Mouse (Mus musculus) midbrain, embryonic 14.5 days (tissue): Measurements from ENCODE around the gene Mgll. TPM values are rescaled to one million over a fixed set of nuclear protein-coding genes. Genes with fewer than 3 reads are reported as not detected.

Experiments used
- ATAC-seq: fragments of 200-750 bp; cut with Nextera tagmentation; 2 replicates; pipeline ENCODE4 v1.8.0; 2017; ENCODE audit warnings: moderate number of reproducible peaks, moderate library complexity; ENCODE audit not compliant: low FRiP score, low TSS enrichment
- DNase-seq: peaks from one replicate; pipeline ENCODE4 v3.0.0-alpha.2; 2015
- H3K27ac ChIP-seq: fragments of 300-500 bp; sonication (generic); replicated peaks from 2 replicates; pipeline ENCODE4 v1.5.1; 2014; ENCODE audit warnings: mild to moderate bottlenecking, low read depth, low read length, moderate library complexity
- H3K27me3 ChIP-seq: fragments of 300-500 bp; sonication (generic); 2 replicates; pipeline ENCODE4 v1.6.1; 2014; ENCODE audit warnings: low read length, control low read depth, mixed read lengths; ENCODE audit not compliant: control insufficient read depth, insufficient read depth
- H3K36me3 ChIP-seq: fragments of 300-500 bp; sonication (generic); 2 replicates; pipeline ENCODE4 v1.6.1; 2014; ENCODE audit warnings: low read length, control low read depth; ENCODE audit not compliant: control insufficient read depth, insufficient read depth
- H3K4me1 ChIP-seq: fragments of 300-500 bp; sonication (generic); 2 replicates; pipeline ENCODE4 v1.6.1; 2014; ENCODE audit warnings: mild to moderate bottlenecking, antibody characterized with exemption, low read length, control low read depth; ENCODE audit not compliant: control insufficient read depth, insufficient read depth
- H3K4me2 ChIP-seq: fragments of 300-500 bp; sonication (generic); 2 replicates; pipeline ENCODE4 v1.6.1; 2014; ENCODE audit warnings: mild to moderate bottlenecking, low read length, moderate library complexity
- H3K4me3 ChIP-seq: fragments of 300-500 bp; sonication (generic); replicated peaks from 2 replicates; pipeline ENCODE4 v1.5.1; 2014; ENCODE audit warnings: low read depth, low read length
- H3K9ac ChIP-seq: fragments of 300-500 bp; sonication (generic); replicated peaks from 2 replicates; pipeline ENCODE4 v1.6.1; 2014; ENCODE audit warnings: mild to moderate bottlenecking, low read length, moderate library complexity
- H3K9me3 ChIP-seq: fragments of 300-500 bp; sonication (generic); 2 replicates; pipeline ENCODE4 v1.6.1; 2016; ENCODE audit warnings: low read length, control low read depth, mixed read lengths; ENCODE audit not compliant: control insufficient read depth
- WGBS: fragments of 180-500 bp; shearing (Covaris S2); extraction: QIAGEN DNeasy Blood & Tissue Kit; methylation state at CpG from one replicate; pipeline ENCODE4 v1.1.7; 2014; 5-methylcytosine and 5-hydroxymethylcytosine counted together
- polyA plus RNA-seq: library from polyadenylated mRNA; unstranded; fragments of >200 nt; fragmentation: Nextera tagmentation; extraction: Ambion mirVana; gene quantifications from 2 replicates; pipeline ENCODE4 v1.2.1, GENCODE M21; 2014

The Mgll gene
- polyA plus RNA-seq, 1 experiment from 2014 or later, result 21.5 TPM

DNA sequence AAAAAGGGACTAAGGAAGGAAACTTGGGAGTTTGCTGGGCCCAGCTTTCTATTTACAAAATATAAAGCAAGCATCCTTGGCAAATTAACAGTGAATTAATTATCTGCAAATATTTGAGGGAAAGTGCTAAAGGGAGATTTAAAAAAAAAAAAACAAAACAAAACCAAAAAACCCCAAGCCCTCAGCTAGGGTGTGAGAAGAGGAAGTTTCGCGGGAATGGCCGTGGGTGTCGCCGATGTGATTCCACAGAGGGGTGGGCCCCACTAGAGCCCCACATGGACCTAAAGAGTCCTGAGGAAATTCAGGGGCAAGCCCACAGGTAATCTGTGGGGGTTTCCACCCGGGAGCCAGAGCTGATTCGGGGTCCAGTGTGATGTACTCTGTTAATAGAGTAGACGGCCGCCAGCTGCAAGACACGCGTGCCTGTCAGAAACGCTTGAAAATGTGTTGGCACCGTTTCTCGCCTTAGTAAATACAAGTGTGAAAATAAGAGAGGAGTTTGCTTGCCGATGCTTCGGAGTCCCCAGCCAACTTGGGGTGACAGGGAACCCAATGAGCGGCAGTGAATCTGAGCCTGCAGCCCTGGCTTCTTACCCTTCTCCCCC lies 46.2 kb downstream of the Mgll start:
- DNase-seq, result peak; percentile 22
- H3K9ac ChIP-seq, result no peak overlapping the region
- no peak for ATAC-seq
- no peaks in the 10 kb centered on the region for H3K36me3 ChIP-seq
- H3K4me1 ChIP-seq, result 0 out of 2 replicates have a peak, but pooled peaks cover 6% of the 10 kb centered on the region
- no peaks in the 10 kb centered on the region for H3K9me3 ChIP-seq
- no peak overlapping the region for H3K4me3 ChIP-seq
- no peak overlapping the region for H3K4me2 ChIP-seq
- 80% methylated on average over 17 of the region's 17 CpGs for WGBS
- no peak overlapping the region for H3K27ac ChIP-seq
- H3K27me3 ChIP-seq, result no peaks in the 10 kb centered on the region

DNA sequence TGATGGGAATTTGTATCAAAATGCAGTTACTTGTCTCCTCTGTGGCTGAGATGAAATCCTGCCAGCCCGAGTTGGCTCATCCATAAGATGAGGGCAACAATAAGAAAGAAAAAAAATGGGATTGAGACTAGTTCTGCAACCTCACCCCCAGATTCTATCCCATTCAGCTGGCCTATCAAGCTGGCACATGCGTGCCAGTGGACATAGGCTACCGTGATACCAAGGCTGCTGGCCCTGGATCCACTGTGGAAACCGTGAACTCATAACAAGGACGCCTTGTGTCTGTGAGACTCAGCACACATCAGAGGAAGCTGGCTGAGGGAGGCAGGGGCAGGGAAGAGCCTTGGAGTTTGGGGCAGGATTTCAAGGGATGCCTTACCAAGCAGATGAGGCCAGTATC lies 46.8 kb downstream of the Mgll start:
- Histone ChIP-seq H3K27ac (no peak overlapping the region), H3K4me3 (no peak overlapping the region), H3K4me2 (no peak overlapping the region), H3K36me3 (no peaks in the 10 kb centered on the region), H3K9ac (no peak overlapping the region), H3K27me3 (no peaks in the 10 kb centered on the region), H3K4me1 (0 out of 2 replicates have a peak, but pooled peaks cover 6% of the 10 kb centered on the region), H3K9me3 (no peaks in the 10 kb centered on the region)
- 84% methylated on average over 5 of the region's 5 CpGs for WGBS
- DNase-seq (no peak), ATAC-seq (no peak)

GRCm38 (mm10) chr6:88772041-88772440 lies 47.8 kb downstream of the Mgll start:
- H3K9ac ChIP-seq, result no peak overlapping the region
- H3K4me3 ChIP-seq, result no peak overlapping the region
- H3K4me2 ChIP-seq, result no peak overlapping the region
- 0 out of 2 replicates have a peak, but pooled peaks cover under 1% of the 10 kb centered on the region for H3K4me1 ChIP-seq
- no peaks in the 10 kb centered on the region for H3K36me3 ChIP-seq
- DNase-seq (no peak), ATAC-seq (no peak)
- WGBS, result 88% methylated on average over 13 of the region's 13 CpGs
- no peaks in the 10 kb centered on the region for H3K27me3 ChIP-seq
- no peaks in the 10 kb centered on the region for H3K9me3 ChIP-seq
- no peak overlapping the region for H3K27ac ChIP-seq

GRCm38 (mm10) chr6:88774055-88774454 lies 49.8 kb downstream of the Mgll start:
- 82% methylated on average over 9 of the region's 9 CpGs for whole genome bisulfite sequencing
- H3K9me3 ChIP-seq, result no peaks in the 10 kb centered on the region
- ATAC-seq, result no peak

GRCm38 (mm10) chr6:88775267-88775666 lies 51.1 kb downstream of the Mgll start:
- DNase-seq (no peak), ATAC-seq (no peak)
- WGBS, result 63% methylated on average over 13 of the region's 14 CpGs
- Histone ChIP-seq H3K4me1 (no peaks in the 10 kb centered on the region), H3K9ac (no peak overlapping the region), H3K36me3 (no peaks in the 10 kb centered on the region), H3K4me3 (no peak overlapping the region), H3K9me3 (no peaks in the 10 kb centered on the region), H3K4me2 (no peak overlapping the region), H3K27ac (no peak overlapping the region), H3K27me3 (no peaks in the 10 kb centered on the region)

More at GRCm38 (mm10) chr6:88774055-88774454, 49.8 kb downstream of the Mgll start:
- H3K27me3 ChIP-seq, result no peaks in the 10 kb centered on the region
- no peak overlapping the region for H3K27ac ChIP-seq
- H3K9ac ChIP-seq, result no peak overlapping the region
- no peaks in the 10 kb centered on the region for H3K4me1 ChIP-seq
- H3K36me3 ChIP-seq, result no peaks in the 10 kb centered on the region
- no peak overlapping the region for H3K4me3 ChIP-seq
- no peak overlapping the region for H3K4me2 ChIP-seq
- no peak for DNase-seq

- no peak for DNase-seq
These were observed 52.2 kb downstream of the Mgll start for GRCm38 (mm10) chr6:88776336-88776923.

GRCm38 (mm10) chr6:88776964-88777363 lies 52.8 kb downstream of the Mgll start:
- Histone ChIP-seq H3K36me3 (no peaks in the 10 kb centered on the region), H3K9me3 (no peaks in the 10 kb centered on the region), H3K4me1 (no peaks in the 10 kb centered on the region), H3K4me3 (no peak overlapping the region), H3K4me2 (no peak overlapping the region), H3K9ac (no peak overlapping the region), H3K27me3 (no peaks in the 10 kb centered on the region), H3K27ac (no peak overlapping the region)
- DNase-seq (no peak), ATAC-seq (no peak)
- 78% methylated on average over 8 of the region's 8 CpGs for WGBS

More at GRCm38 (mm10) chr6:88776336-88776923, 52.2 kb downstream of the Mgll start:
- H3K4me3 ChIP-seq, result no peak overlapping the region
- no peak overlapping the region for H3K9ac ChIP-seq
- ATAC-seq, result no peak
- H3K9me3 ChIP-seq, result no peaks in the 10 kb centered on the region
- no peak overlapping the region for H3K4me2 ChIP-seq
- 63% methylated on average over 13 of the region's 13 CpGs for WGBS
- no peaks in the 10 kb centered on the region for H3K36me3 ChIP-seq
- no peak overlapping the region for H3K27ac ChIP-seq
- no peaks in the 10 kb centered on the region for H3K4me1 ChIP-seq
- no peaks in the 10 kb centered on the region for H3K27me3 ChIP-seq

- no peak overlapping the region for H3K27ac ChIP-seq
- no peaks in the 10 kb centered on the region for H3K36me3 ChIP-seq
- DNase-seq, result no peak
- no peak overlapping the region for H3K4me3 ChIP-seq
- H3K9ac ChIP-seq, result no peak overlapping the region
- H3K4me2 ChIP-seq, result no peak overlapping the region
- H3K9me3 ChIP-seq, result no peaks in the 10 kb centered on the region
- WGBS, result 13% methylated on average over 8 of the region's 8 CpGs
- H3K4me1 ChIP-seq, result no peaks in the 10 kb centered on the region
- H3K27me3 ChIP-seq, result no peaks in the 10 kb centered on the region
- ATAC-seq, result no peak
These were observed 54.0 kb downstream of the Mgll start for GRCm38 (mm10) chr6:88778047-88778688.

DNA sequence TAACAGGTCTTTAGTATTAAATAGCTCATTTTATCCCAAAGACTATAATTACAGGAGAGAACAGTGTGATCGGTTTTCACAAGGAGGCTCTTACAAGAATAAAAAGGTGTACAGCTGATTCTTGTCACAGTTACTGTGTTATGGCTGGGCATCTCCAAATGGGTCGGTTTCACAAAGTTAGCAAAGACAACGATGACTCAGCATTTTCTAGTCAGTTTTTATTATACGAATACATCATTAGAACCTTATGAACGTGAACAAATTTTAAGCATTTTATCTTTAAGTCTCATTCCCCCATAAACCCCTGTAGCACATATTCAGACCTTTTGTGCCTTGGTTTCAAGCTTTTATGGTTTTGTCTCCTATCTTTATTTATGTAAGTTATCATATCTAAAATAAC lies 55.5 kb downstream of the Mgll start:
- Histone ChIP-seq H3K27ac (no peak overlapping the region), H3K36me3 (no peaks in the 10 kb centered on the region), H3K9me3 (no peaks in the 10 kb centered on the region), H3K4me2 (no peak overlapping the region), H3K9ac (no peak overlapping the region), H3K27me3 (no peaks in the 10 kb centered on the region), H3K4me1 (no peaks in the 10 kb centered on the region), H3K4me3 (no peak overlapping the region)
- WGBS, result 85% methylated on average over 5 of the region's 5 CpGs
- ATAC-seq (no peak), DNase-seq (no peak)
